Mouse (Mus musculus): Measurements from ENCODE around the gene Lrwd1.
A peak's percentile ranks its signal among the peaks of the same experiment; 100 is the strongest.
"Not testable (repeated sequence)": the region's sequence is repeated elsewhere in the genome, so short reads cannot be mapped to it uniquely, and the experiment has no call there.

Gene Lrwd1

GRCm38 (mm10) chr5:136147704-136148103 lies 11.8 kb upstream of the Lrwd1 start:
- no peak for DNase-seq (ENCODE audit: low spot score)

- DNase-seq (ENCODE audit: low spot score) = no peak
Measured at GRCm38 (mm10) chr5:136146936-136147335, 11.1 kb upstream of the Lrwd1 start.

- no peak for DNase-seq (ENCODE audit: low spot score)
Measured at GRCm38 (mm10) chr5:136144606-136145430, 8.9 kb upstream of the Lrwd1 start.

GRCm38 (mm10) chr5:136143161-136143755 lies 7.4 kb upstream of the Lrwd1 start:
- no peak for DNase-seq (ENCODE audit: low spot score)

- no peak for DNase-seq (ENCODE audit: low spot score)
Measured at GRCm38 (mm10) chr5:136142746-136143145, 6.9 kb upstream of the Lrwd1 start.

GRCm38 (mm10) chr5:136140057-136140482 lies 4.2 kb upstream of the Lrwd1 start:
- no peak for DNase-seq (ENCODE audit: low spot score)

GRCm38 (mm10) chr5:136139393-136139792 lies 3.5 kb upstream of the Lrwd1 start:
- no peak for DNase-seq (ENCODE audit: low spot score)

- DNase-seq (ENCODE audit: low spot score) = no peak
Measured at GRCm38 (mm10) chr5:136137658-136138274, 1.9 kb upstream of the Lrwd1 start.

GRCm38 (mm10) chr5:136136292-136136990 lies 567 bp upstream of the Lrwd1 start:
- no peak for DNase-seq (ENCODE audit: low spot score)

- DNase-seq (ENCODE audit: low spot score) = no peak
Measured at GRCm38 (mm10) chr5:136122165-136122564, 13.7 kb downstream of the Lrwd1 start.

GRCm38 (mm10) chr5:136116784-136117112 lies 19.1 kb downstream of the Lrwd1 start:
- DNase-seq (ENCODE audit: low spot score) = no peak

- DNase-seq (ENCODE audit: low spot score) = peak; percentile 97
Measured at GRCm38 (mm10) chr5:136115891-136116783, 19.7 kb downstream of the Lrwd1 start, which contains the start of gene Polr2j. TSS of gene Polr2j (plus strand) at chr5:136116631.

- not testable (repeated sequence) for DNase-seq (ENCODE audit: low spot score)
Measured at GRCm38 (mm10) chr5:136113546-136113945, 22.3 kb downstream of the Lrwd1 start.

- no peak for DNase-seq (ENCODE audit: low spot score)
Measured at GRCm38 (mm10) chr5:136109042-136109441, 26.8 kb downstream of the Lrwd1 start.

GRCm38 (mm10) chr5:136108486-136108885 lies 27.4 kb downstream of the Lrwd1 start:
- DNase-seq (ENCODE audit: low spot score) = no peak

GRCm38 (mm10) chr5:136104511-136104910 lies 31.4 kb downstream of the Lrwd1 start:
- no peak for DNase-seq (ENCODE audit: low spot score)

- DNase-seq (ENCODE audit: low spot score) = peak; percentile 41
Measured at GRCm38 (mm10) chr5:136102099-136102820, 33.6 kb downstream of the Lrwd1 start.

- no peak for DNase-seq (ENCODE audit: low spot score)
Measured at GRCm38 (mm10) chr5:136098536-136098935, 37.3 kb downstream of the Lrwd1 start.

GRCm38 (mm10) chr5:136095089-136095488 lies 40.8 kb downstream of the Lrwd1 start:
- DNase-seq (ENCODE audit: low spot score) = no peak

GRCm38 (mm10) chr5:136094249-136095010 lies 41.4 kb downstream of the Lrwd1 start:
- no peak for DNase-seq (ENCODE audit: low spot score)
